Mouse (Mus musculus) lung, postnatal 0 days (tissue): Measurements from ENCODE around the gene Tspan9.

ENCODE experiments used
- CTCF ChIP-seq: IDR thresholded peaks from 2 replicates; pipeline ENCODE4 v1.5.1; 2016; ENCODE audit warnings: antibody characterized with exemption, mild to moderate bottlenecking
- EP300 ChIP-seq: IDR thresholded peaks from 2 replicates; pipeline ENCODE4 v1.6.1; 2016; ENCODE audit warnings: antibody characterized with exemption, mild to moderate bottlenecking, control low read depth

- TF ChIP-seq EP300 = no peak
- TF ChIP-seq CTCF = no peak
Measured at GRCm38 (mm10) chr6:128125464-128125863, 17.9 kb downstream of the Tspan9 start.
